Mouse (Mus musculus): Measurements from ENCODE around the gene Tns2. TPM values are rescaled to one million over a fixed set of nuclear protein-coding genes. Genes with fewer than 3 reads are reported as not detected.

Gene Tns2
- total RNA-seq, 2 experiments from 2014 or later, result 13.8 to 18.2 TPM

Other genes starting within 250 kb of the Tns2 start
- 1 to 10 TPM; 2.7 to 4.0 TPM for gene Krt1, start 249.6 kb upstream of the Tns2 start, total RNA-seq (2021)
- 10 to 100 TPM; 12.5 to 19.0 TPM for gene Krt77, start 230.7 kb upstream of the Tns2 start, total RNA-seq (2021)
- gene Krt76, start 207.5 kb upstream of the Tns2 start, total RNA-seq (2021), result not detected
- not detected for gene Krt4, start 175.7 kb upstream of the Tns2 start, total RNA-seq (2021)
- under 1 TPM; 0.20 to 0.45 TPM for gene Krt79, start 160.1 kb upstream of the Tns2 start, total RNA-seq (2021)
- not detected for gene Krt78, start 146.1 kb upstream of the Tns2 start, total RNA-seq (2021)
- gene Krt8, start 95.9 kb upstream of the Tns2 start, total RNA-seq (2021), result not detected
- gene Krt18, start 72.2 kb upstream of the Tns2 start, total RNA-seq (2021), result under 1 TPM; 0.23 to 0.64 TPM
- 100 to 1,000 TPM; 197 to 203 TPM for gene Eif4b, start 26.6 kb upstream of the Tns2 start, total RNA-seq (2021)
- 100 to 1,000 TPM; 156 to 165 TPM for gene Spryd3, start 35.8 kb downstream of the Tns2 start, total RNA-seq (2021)
- 10 to 100 TPM; 11.7 to 12.9 TPM for gene Igfbp6, start 43.9 kb downstream of the Tns2 start, total RNA-seq (2021)
- under 1 TPM in 1 of 2 experiments, not detected in 1; 0.15 TPM for gene Soat2, start 50.1 kb downstream of the Tns2 start, total RNA-seq (2021)
- 10 to 100 TPM; 66.1 to 71.8 TPM for gene Zfp740, start 102.8 kb downstream of the Tns2 start, total RNA-seq (2021)
- 10 to 100 TPM; 33.3 to 37.4 TPM for gene Csad, start 104.3 kb downstream of the Tns2 start, total RNA-seq (2021)
- 1 to 10 TPM in 1 of 2 experiments, under 1 TPM in 1; 0.76 to 1.9 TPM for gene Itgb7, start 131.5 kb downstream of the Tns2 start, total RNA-seq (2021)
- 10 to 100 TPM; 11.3 to 13.7 TPM for gene Rarg, start 157.1 kb downstream of the Tns2 start, total RNA-seq (2021)
- gene Gm9918, start 170.2 kb downstream of the Tns2 start, total RNA-seq (2021), result not detected
- 10 to 100 TPM; 34.6 to 38.9 TPM for gene Mfsd5, start 179.0 kb downstream of the Tns2 start, total RNA-seq (2021)
- gene Espl1, start 195.9 kb downstream of the Tns2 start, total RNA-seq (2021), result 1 to 10 TPM in 1 of 2 experiments, under 1 TPM in 1; 0.64 to 1.4 TPM
- gene Pfdn5, start 225.7 kb downstream of the Tns2 start, total RNA-seq (2021), result 100 to 1,000 TPM; 469 to 474 TPM
- gene Myg1, start 231.3 kb downstream of the Tns2 start, total RNA-seq (2021), result 10 to 100 TPM; 69.4 to 72.5 TPM